Mouse (Mus musculus): ENCODE data around the gene Sds.

DNA sequence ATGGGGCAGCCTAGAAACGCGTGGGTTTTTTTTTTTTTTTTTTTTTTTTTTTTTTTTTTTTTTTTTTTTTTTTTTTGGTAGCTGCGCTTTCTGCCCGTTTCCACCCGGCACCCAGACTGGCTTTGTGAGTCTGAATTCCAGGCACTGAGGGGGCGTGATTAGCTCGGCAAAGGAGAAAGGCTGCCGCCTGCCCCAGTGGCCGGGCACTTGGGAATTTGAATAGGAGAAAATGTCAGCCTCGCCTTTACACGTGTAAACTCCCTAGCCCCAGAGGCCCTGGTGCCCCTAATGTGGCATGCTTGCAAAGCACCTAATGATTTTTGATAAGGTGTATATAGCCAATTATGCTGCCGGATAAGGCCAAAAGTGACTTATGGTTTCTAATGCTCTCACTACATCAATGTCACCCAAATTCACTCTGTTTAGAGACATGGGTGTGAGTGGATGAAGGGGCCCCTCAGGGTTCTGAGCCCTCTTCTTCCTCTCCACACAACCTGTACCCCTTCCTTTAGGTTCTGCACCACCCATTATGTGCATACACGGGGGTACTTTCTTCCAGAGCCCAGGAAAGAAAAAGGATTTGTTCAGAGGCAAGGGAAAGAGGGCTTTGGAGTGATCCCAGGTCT, 43.1 kb upstream of the Sds start:
- TF ChIP-seq CTCF (IDR thresholded peaks at IDR 0.05; ENCODE audit: low read depth) (no peak), EP300 (IDR thresholded peaks at IDR 0.05; ENCODE audit: low read depth) (no peak)
